Mouse (Mus musculus) thymus, postnatal 10 days (tissue): ENCODE measurements around the gene Map2k5.

Experiments used
- DNase-seq, 2 experiments: peaks; one replicate each; pipeline ENCODE4 v3.0.0; 2021; ENCODE audit warnings: low spot score in 2 of 2

Gene Map2k5

GRCm38 (mm10) chr9:63146126-63146855 is 231.4 kb downstream of the Map2k5 start:
- DNase-seq: no peak

- no peak for DNase-seq
Measured at GRCm38 (mm10) chr9:63145249-63146125, 232.2 kb downstream of the Map2k5 start.

- no peak for DNase-seq
Measured at GRCm38 (mm10) chr9:63144502-63145248, 233.0 kb downstream of the Map2k5 start.

- DNase-seq: no peak
Measured at GRCm38 (mm10) chr9:63143641-63144501, 233.8 kb downstream of the Map2k5 start.

- no peak for DNase-seq
Measured at GRCm38 (mm10) chr9:63143227-63143626, 234.5 kb downstream of the Map2k5 start.

GRCm38 (mm10) chr9:63142335-63143036 is 235.2 kb downstream of the Map2k5 start:
- DNase-seq: no peak

- peak in 1 of 2 experiments; percentile 42 for DNase-seq
Measured at GRCm38 (mm10) chr9:63141641-63142334, 235.9 kb downstream of the Map2k5 start.

- DNase-seq: no peak
Measured at GRCm38 (mm10) chr9:63140211-63140610, 237.5 kb downstream of the Map2k5 start.

- no peak for DNase-seq
Measured at GRCm38 (mm10) chr9:63139661-63140060, 238.0 kb downstream of the Map2k5 start.

GRCm38 (mm10) chr9:63138481-63138967 is 239.2 kb downstream of the Map2k5 start:
- DNase-seq: no peak

GRCm38 (mm10) chr9:63137615-63137915 is 240.1 kb downstream of the Map2k5 start:
- DNase-seq: no peak

GRCm38 (mm10) chr9:63136756-63137614 is 240.7 kb downstream of the Map2k5 start:
- no peak for DNase-seq

GRCm38 (mm10) chr9:63136241-63136640 is 241.5 kb downstream of the Map2k5 start:
- no peak for DNase-seq

GRCm38 (mm10) chr9:63135801-63136200 is 241.9 kb downstream of the Map2k5 start:
- DNase-seq: peak in 1 of 2 experiments; percentile 55

- DNase-seq: no peak
Measured at GRCm38 (mm10) chr9:63135356-63135755, 242.3 kb downstream of the Map2k5 start.

- DNase-seq: no peak
Measured at GRCm38 (mm10) chr9:63133659-63134058, 244.0 kb downstream of the Map2k5 start.

GRCm38 (mm10) chr9:63132673-63133601 is 244.8 kb downstream of the Map2k5 start:
- DNase-seq: peak; percentile 91 to 92
